Mouse (Mus musculus): ENCODE data around the gene Palld.
A peak's percentile ranks its signal among the peaks of the same experiment; 100 is the strongest.

Palld gene

GRCm38 (mm10) chr8:61778194-61778593 lies 124.3 kb downstream of the Palld start:
- no peak for ATAC-seq (ENCODE audit: insufficient number of reproducible peaks, low FRiP score, low TSS enrichment)

GRCm38 (mm10) chr8:61776560-61776959 lies 125.9 kb downstream of the Palld start:
- no peak for ATAC-seq (ENCODE audit: insufficient number of reproducible peaks, low FRiP score, low TSS enrichment)

GRCm38 (mm10) chr8:61775936-61776335 lies 126.6 kb downstream of the Palld start:
- ATAC-seq (ENCODE audit: insufficient number of reproducible peaks, low FRiP score, low TSS enrichment): no peak

DNA sequence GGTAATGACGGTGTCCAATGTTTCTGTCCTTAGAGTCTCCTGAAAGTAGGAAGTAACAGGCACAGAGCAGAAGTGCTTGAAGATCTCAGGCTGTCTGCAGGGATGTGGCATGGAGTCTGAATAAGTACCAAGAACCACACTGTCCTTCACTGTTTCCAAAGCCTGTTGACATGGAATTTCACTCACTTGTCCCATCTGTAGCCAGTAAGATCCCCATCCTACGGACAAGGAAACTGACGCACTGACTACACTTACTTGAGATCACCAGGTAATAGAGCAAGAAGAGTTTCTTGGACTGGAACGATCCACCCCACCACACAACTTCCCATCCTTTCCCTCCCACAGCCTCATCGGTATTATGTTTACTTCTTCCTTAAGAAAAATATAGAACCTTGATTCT lies 128.3 kb downstream of the Palld start:
- ATAC-seq (ENCODE audit: insufficient number of reproducible peaks, low FRiP score, low TSS enrichment): no peak

GRCm38 (mm10) chr8:61773595-61774088 lies 128.8 kb downstream of the Palld start:
- no peak for ATAC-seq (ENCODE audit: insufficient number of reproducible peaks, low FRiP score, low TSS enrichment)

DNA sequence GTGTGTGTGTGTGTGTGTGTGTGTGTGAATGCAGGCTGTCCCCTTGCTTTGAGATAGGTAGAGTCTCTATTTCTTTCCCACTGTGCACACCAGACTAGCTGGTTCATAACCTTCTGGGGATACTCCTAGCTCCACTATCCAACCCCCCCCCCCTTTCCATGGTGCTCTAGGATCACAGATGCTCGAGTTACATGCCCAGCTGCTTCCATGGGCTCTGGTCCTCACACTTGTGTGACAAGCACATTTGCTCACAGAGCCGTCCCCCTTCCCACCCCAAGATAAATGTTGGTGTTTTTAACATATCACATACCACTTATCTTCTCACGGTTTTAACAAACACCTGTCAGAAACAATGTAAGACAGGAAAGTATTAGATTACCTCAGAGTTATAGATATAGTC lies 131.2 kb downstream of the Palld start:
- ATAC-seq (ENCODE audit: insufficient number of reproducible peaks, low FRiP score, low TSS enrichment): no peak

- no peak for ATAC-seq (ENCODE audit: insufficient number of reproducible peaks, low FRiP score, low TSS enrichment)
Observed at GRCm38 (mm10) chr8:61769340-61769879, 133.1 kb downstream of the Palld start.

GRCm38 (mm10) chr8:61760190-61760578 lies 142.3 kb downstream of the Palld start:
- ATAC-seq (ENCODE audit: insufficient number of reproducible peaks, low FRiP score, low TSS enrichment): peak; percentile 8; the same call in 1 of the 2 replicates

DNA sequence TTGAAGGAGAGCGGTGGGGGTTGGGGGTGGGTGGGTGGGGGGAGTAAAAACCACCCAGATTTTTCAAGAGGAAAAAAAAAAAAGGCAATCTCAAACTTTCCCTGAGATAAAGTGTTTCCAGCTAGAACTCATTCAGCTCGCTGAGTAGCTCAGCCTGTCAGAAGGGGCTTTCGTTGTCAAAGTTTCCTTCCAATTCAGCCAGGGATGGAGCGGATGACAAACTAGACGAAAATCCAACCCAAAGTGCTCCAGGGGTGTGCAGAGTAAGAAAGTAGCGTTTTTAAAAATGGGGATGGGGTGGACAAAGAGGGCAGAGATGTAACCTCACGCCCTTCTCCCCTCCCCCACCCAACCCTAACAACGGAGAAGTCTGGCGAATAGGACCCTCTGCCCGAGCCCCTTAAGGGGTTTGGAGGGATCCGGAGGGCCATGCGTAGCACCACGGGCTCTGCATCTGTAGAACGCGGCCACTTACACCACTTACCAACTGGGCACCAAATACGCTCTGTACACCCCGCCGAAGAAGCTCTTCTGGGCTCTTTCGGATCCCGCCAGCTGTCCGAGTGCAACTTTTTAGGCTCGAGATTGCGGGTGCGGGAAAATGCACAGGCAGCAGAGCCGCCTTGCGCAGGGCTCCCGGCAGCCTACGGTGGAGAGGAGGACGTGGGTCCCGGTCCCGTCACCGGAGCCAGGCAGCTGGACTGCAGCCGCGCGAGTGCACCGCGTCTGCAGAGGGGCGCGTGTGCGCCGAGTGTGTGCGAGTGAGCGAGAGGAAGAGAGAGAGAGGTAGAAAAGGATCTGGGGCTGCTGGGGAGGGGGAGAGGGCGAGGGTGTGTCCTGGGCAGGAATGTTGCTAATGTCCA lies 142.9 kb downstream of the Palld start:
- ATAC-seq (ENCODE audit: insufficient number of reproducible peaks, low FRiP score, low TSS enrichment): peak; percentile 34; the same call in 1 of the 2 replicates

DNA sequence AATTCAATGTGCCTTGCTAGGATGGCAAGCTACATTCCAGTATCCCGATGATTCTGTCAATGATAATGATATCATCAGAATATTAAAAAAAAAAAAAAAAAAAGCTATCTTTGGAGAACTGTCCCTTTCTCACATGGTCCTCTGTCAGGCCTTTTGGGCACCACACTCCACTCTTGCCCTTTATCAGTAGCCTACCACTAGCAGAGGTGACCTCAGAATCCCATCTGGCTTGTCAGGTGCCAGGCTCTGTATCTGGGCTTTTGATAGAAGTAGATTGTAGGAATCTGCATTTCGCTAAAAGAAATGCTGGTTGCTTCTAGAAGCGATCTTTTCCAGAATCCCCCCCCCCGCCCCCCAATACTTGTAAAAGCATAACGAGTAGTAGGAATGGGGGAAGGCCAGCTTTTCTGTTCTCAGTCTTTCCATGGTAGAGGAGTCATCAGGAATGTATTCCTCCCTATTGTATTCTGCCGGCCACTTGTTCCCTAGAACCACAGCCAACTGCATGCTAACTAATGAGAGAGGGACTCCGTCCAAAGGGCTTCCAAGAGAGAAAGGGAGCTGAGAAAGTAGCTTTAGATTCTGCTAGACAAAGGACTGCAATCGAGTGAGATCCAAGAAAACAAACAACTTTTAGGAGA lies 143.7 kb downstream of the Palld start:
- ATAC-seq (ENCODE audit: insufficient number of reproducible peaks, low FRiP score, low TSS enrichment): no peak

DNA sequence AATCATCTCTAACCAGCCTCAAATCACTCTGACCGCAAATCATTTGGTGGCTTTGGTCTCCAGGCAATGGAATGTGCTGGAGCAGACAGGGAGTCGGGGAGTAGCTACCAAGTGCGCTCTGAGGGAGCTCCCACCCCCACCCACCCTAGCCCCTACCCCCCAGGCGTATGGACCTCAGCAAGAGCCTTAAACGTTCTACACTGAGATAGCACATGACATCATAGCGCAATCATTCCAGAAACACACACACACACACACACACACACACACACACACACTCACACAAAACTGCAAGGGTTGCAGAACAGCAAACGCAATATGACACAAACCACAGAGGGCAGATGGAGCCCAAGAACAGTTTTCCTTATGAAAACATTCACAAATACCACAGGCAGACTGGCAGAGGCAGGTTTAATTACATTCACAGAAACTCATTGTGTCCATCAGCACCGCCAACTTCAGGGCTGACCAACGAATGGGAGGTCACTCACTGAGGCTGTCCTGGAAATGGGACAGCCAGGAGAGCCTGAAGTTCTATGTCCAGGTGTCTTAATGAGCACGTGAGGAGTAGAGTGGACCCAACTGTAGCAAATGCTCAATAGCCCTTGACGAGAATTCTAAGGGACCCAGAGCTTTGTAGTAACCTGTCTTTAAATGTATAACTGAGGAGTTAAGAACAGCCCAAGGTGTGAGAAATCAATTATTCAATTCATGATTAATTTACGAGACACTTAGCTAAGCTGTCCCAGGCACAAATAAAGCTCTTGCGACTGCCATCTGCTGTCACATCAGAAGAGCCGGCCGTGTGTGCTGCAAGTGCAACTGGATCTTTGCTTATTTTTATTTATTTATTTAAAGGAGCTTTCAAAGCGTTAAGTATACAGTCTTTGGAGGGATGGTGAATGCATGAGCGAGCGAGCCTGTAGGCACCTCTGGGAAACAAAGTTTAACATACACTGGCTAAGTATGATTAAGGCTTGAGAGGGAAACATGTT lies 145.2 kb downstream of the Palld start:
- no peak for ATAC-seq (ENCODE audit: insufficient number of reproducible peaks, low FRiP score, low TSS enrichment)

GRCm38 (mm10) chr8:61755186-61755585 lies 147.3 kb downstream of the Palld start:
- ATAC-seq (ENCODE audit: insufficient number of reproducible peaks, low FRiP score, low TSS enrichment): no peak

DNA sequence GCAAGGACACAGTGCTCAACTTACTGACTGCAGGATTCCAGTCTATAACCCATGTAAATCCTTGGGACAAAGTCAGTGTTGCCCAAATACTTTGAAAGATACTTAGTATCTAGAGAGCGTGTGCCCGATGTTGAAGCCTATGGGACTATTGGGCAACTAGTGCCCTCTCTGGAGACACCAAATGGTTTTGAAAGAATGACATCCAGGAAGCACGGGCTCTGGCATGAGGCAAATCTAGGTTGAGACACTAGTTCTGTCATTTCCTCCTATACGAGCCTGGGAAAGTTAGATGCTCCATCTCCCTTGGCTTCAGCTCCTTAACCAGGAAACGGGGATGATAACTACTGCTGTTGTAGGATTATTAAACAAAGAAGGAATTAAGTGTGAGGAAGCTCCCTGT lies 155.4 kb downstream of the Palld start:
- ATAC-seq (ENCODE audit: insufficient number of reproducible peaks, low FRiP score, low TSS enrichment): no peak

DNA sequence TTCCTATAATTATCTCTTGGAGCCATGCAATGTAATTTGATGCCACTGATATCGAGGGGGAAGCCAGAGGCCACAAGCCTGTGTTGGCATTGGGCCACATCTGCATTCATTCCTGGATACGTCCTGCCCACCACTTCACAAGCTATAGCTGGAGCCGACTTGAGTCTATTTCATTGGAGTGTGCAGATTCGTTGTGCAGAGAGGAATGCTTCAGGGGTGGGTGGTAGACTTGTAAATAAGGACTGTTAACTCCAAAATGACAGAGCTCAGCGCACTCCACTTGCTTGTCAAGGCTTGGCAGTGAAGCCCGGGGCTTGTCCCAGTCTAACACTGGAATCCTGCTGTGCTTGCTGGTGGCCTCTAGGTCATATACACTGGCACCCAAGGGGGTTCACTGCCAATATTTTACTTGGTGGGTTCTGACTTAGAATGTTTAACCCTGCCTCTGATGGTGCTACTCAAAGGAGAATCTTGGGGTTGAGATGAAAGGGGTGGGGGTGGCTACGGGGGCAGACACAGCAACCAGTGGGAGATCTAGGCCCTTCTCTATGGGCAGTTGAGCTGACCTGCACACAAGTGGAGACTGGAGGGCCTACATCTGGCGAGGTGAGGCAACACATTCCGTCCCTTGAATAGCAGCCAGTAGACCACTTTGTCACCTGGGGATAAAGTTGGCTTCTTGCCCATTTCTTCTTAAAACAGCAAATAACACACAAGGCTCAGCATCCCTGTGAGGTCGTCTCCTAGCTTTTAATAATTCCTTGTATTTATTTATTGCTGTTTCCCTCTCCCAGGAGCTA lies 157.1 kb downstream of the Palld start:
- ATAC-seq (ENCODE audit: insufficient number of reproducible peaks, low FRiP score, low TSS enrichment): no peak

- ATAC-seq (ENCODE audit: insufficient number of reproducible peaks, low FRiP score, low TSS enrichment): no peak
Observed at GRCm38 (mm10) chr8:61743764-61744562, 158.5 kb downstream of the Palld start.

GRCm38 (mm10) chr8:61737465-61737864 lies 165.0 kb downstream of the Palld start:
- no peak for ATAC-seq (ENCODE audit: insufficient number of reproducible peaks, low FRiP score, low TSS enrichment)

DNA sequence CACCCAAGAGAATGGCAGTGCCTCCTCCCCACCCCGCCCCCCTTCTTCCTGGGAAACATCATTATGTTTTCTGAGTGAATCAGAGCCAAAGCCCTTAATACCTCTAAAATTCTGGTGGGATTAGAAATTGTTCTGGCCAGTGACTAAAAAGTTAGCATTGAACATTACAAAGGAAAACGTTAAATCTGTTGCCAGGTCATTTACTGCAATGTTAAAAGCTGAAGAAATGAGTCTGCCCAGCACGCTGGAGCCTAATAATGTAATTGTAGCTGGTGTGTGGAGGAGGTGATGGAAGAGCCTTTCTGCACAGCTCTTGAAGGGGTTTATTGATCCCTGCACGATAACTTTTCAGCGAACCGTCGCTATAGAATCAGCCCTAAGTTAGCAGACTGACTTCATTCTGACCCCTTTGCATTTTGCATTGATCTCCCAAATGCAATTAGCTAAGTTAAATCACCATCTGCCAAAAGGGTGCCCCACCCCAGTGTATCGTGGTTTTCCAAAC lies 165.7 kb downstream of the Palld start:
- ATAC-seq (ENCODE audit: insufficient number of reproducible peaks, low FRiP score, low TSS enrichment): no peak

DNA sequence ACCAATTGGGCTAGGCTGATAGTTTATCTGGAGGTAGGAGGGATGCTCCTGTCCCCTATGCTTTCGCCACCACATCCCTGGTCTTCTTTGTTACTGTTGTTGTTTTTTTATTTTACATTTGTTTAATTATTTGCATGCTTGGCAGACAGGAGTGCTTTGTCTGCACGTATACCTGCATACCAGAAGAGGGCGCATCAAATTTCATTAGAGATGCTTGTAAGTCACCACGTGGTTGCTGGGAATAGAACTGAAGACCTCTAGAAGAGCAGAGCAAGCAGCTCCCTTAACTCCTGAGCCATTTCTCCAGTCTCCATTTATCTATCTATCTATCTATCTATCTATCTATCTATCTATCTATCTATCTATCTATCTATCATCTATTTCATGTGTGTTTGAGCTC lies 166.4 kb downstream of the Palld start:
- no peak for ATAC-seq (ENCODE audit: insufficient number of reproducible peaks, low FRiP score, low TSS enrichment)

All from cerebellum, adult (tissue).